Mouse (Mus musculus) heart, adult 2 months (tissue): Measurements from ENCODE around the gene Stk17b. TPM values are rescaled to one million over a fixed set of nuclear protein-coding genes. Genes with fewer than 3 reads are reported as not detected.
"Not testable (repeated sequence)": the region's sequence is repeated elsewhere in the genome, so short reads cannot be mapped to it uniquely, and the experiment has no call there.

Source experiments
- DNase-seq, 2 experiments: peaks; one replicate each; pipeline ENCODE4 v3.0.0; 2021
- H3K27ac ChIP-seq: fragments of 200-600 bp; 2 replicates; pipeline ENCODE4 v1.8.1; 2022
- H3K27me3 ChIP-seq: fragments of 200-500 bp; 2 replicates; pipeline ENCODE4 v1.6.1; 2012; ENCODE audit warnings: mild to moderate bottlenecking, low read length, inconsistent platforms, mixed read lengths; ENCODE audit not compliant: control insufficient read depth, insufficient read depth
- H3K36me3 ChIP-seq: fragments of 200-500 bp; 2 replicates; pipeline ENCODE4 v1.6.1; 2012; ENCODE audit warnings: low read length, inconsistent platforms; ENCODE audit not compliant: control insufficient read depth, insufficient read depth
- H3K4me1 ChIP-seq: fragments of 200-500 bp; 2 replicates; pipeline ENCODE4 v1.6.1; 2011; ENCODE audit warnings: low read length; ENCODE audit not compliant: control insufficient read depth, insufficient read depth
- H3K4me3 ChIP-seq: fragments of 200-600 bp; 2 replicates; pipeline ENCODE4 v1.8.1; 2022
- H3K79me2 ChIP-seq: fragments of 200-500 bp; replicated peaks from 2 replicates; pipeline ENCODE4 v1.6.1; 2012; ENCODE audit warnings: mild to moderate bottlenecking, inconsistent platforms, low read length, moderate library complexity, mixed read lengths; ENCODE audit not compliant: control insufficient read depth, insufficient read depth
- H3K9ac ChIP-seq: fragments of 200-500 bp; 2 replicates; pipeline ENCODE4 v1.6.1; 2012; ENCODE audit warnings: low read depth, mild to moderate bottlenecking, control low read depth, inconsistent platforms, low read length, mixed read lengths
- CTCF ChIP-seq: fragments of 200-600 bp; IDR thresholded peaks from 2 replicates; pipeline ENCODE4 v1.8.1; 2022; ENCODE audit warnings: antibody characterized with exemption, mild to moderate bottlenecking, moderate library complexity
- EP300 ChIP-seq: fragments of 200-500 bp; IDR thresholded peaks from 2 replicates; pipeline ENCODE4 v1.6.1; 2011; ENCODE audit warnings: low read depth, low read length, control low read depth; ENCODE audit not compliant: insufficient read depth
- POLR2A ChIP-seq: fragments of 200-500 bp; IDR thresholded peaks from 2 replicates; pipeline ENCODE4 v1.6.1; 2011; ENCODE audit warnings: mild to moderate bottlenecking, low read depth, low read length, control low read depth; ENCODE audit not compliant: insufficient read depth
- WGBS: fragments of 180-500 bp; shearing (Covaris S2); methylation state at CpG from one replicate; pipeline ENCODE4 v1.1.7; 2018; 5-methylcytosine and 5-hydroxymethylcytosine counted together
- intact Hi-C: fragments of 180-260 bp; cut with DNase I; formaldehyde crosslinking; loops from one replicate; pipeline ENCODE4 v1.15.1; 2025
- polyA plus RNA-seq: library from polyadenylated mRNA; depleted of rRNA; stranded (reverse); fragments of >200 nt; gene quantifications from 2 replicates; pipeline ENCODE4 v1.2.3, GENCODE M21; 2012; rRNA removed
- total RNA-seq, 2 experiments: library from RNA; stranded (reverse); gene quantifications; 2 replicates each; pipeline ENCODE4 v1.2.3; 2021

Stk17b gene
- total and polyA plus RNA-seq, 3 experiments = 3.5 to 13.5 (median 12.5) TPM

GRCm38 (mm10) chr1:53711069-53711468, 74.0 kb downstream of the Stk17b start:
- H3K36me3 ChIP-seq = no peaks in the 10 kb centered on the region
- DNase-seq = no peak
- no peak overlapping the region for H3K4me3 ChIP-seq
- H3K9ac ChIP-seq = no peak overlapping the region
- H3K27ac ChIP-seq = no peak overlapping the region
- H3K27me3 ChIP-seq = no peaks in the 10 kb centered on the region
- no peaks in the 10 kb centered on the region for H3K4me1 ChIP-seq
- intact Hi-C loops = loop anchor here (10.0 kb wide), 1 partner anchor 624 kb away; no protein-coding TSS in a partner anchor
- H3K79me2 ChIP-seq = no peaks in the 10 kb centered on the region
- WGBS = 89% methylated on average over 9 of the region's 9 CpGs
- TF ChIP-seq CTCF (no peak), POLR2A (no peak), EP300 (no peak)

DNA sequence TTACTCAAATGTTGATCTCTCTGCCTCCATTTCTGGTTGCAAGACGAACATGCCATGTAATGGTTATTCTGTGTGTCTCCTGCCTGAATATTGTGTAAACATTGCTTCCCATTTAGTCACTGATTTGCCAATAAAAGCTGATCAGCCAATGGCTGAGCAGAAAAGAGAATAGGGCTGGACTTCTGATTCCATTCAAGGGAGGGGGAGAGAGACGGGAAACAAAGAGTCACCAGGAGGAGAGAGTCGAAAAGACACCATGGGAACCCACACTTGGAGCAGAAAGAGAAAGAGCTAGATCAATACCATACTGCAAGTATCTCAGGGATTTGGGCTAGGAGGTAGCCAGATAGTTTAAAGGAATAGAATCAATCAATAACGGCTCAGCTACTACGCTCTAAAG, 75.4 kb downstream of the Stk17b start:
- intact Hi-C loops = loop anchor here (10.0 kb wide), 1 partner anchor 625 kb away; no protein-coding TSS in a partner anchor
- H3K27ac ChIP-seq, DNase-seq, H3K4me1 ChIP-seq, H3K4me3 ChIP-seq, H3K9ac ChIP-seq, H3K27me3 ChIP-seq, H3K79me2 ChIP-seq, H3K36me3 ChIP-seq: not testable (repeated sequence)
- WGBS = 87% methylated on average over 5 of the region's 5 CpGs

DNA sequence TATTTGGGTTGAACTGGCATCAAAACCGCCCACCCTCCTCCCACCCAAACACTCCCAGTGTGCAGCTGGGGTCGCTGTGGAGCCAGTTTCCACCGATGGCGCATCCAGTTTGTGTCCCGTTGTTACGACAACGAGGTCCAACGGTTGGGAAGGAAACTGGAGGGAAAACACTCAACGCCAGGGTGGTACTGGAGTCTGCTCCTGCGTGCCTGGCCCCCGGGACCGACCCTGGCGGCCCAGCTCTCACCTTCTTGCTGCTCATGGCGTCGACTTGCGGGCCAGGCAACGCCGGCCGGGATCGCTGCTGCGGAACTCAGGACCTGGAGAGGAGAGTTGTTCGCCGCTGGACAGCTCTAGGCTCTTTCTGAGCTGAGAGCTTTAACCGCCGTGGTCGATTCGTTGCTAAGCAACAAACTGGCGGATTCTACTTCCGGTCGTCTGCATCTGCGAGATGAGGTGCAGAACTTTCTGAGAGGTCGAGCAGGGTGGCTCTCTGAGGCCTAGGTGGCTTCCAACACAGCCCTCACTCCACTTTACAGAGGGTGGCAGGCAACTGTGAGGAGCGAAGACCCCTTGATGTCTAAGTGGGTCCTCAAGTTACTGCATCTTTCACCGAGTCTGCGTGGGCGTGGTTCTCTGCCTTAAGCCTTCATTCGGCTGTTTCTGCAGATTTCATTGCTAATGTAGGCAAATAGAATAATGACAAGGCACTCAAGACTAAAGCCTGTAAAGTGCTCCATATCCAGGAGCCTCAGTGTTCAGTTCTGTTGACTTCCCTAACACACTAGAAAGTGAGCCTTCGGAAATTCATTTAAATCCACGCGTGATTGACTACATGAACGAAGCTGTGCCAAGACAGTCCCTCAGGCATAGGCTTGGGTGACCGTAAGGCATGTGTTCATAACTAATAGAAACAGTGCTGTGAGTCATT, 78.3 kb downstream of the Stk17b start, which contains the start of gene Dnah7a:
Gene Dnah7a, minus strand, starts transcription at position 354 of the 931 bp plus-strand sequence.
- 15% methylated on average over 42 of the region's 42 CpGs for WGBS
- no peaks in the 10 kb centered on the region for H3K27me3 ChIP-seq
- H3K27ac ChIP-seq = no peak within 1 kb of the TSS
- intact Hi-C loops = no loop called here
- peak within 1 kb of the TSS; percentile 36 for H3K4me3 ChIP-seq
- no peak within 1 kb of the TSS for H3K9ac ChIP-seq
- H3K79me2 ChIP-seq = no peaks in the 10 kb centered on the region
- H3K4me1 ChIP-seq = no peaks in the 10 kb centered on the region
- no peaks in the 10 kb centered on the region for H3K36me3 ChIP-seq
- TF ChIP-seq POLR2A = no peak
- TF ChIP-seq CTCF = peak; percentile 20; the same call in 1 of the 2 replicates
- peak in 1 of 2 experiments; percentile 15 for DNase-seq

Other genes with a start within 250 kb of the Stk17b start
- gene Dnah7a, start 78.4 kb downstream of the Stk17b start, total RNA-seq = under 1 TPM in 1 of 2 experiments, not detected in 1; 0.14 TPM
- gene Dnah7a, start 78.4 kb downstream of the Stk17b start, polyA plus RNA-seq = under 0.01 and 0.21 TPM in 2 replicates